Mouse (Mus musculus): ENCODE data around the gene Ppp1r27.

GRCm38 (mm10) chr11:120505661-120506060 is 45.3 kb downstream of the Ppp1r27 start:
- TF ChIP-seq CTCF (IDR thresholded peaks at IDR 0.05; ENCODE audit: low read depth, low read length) (no peak), POLR2A (IDR thresholded peaks at IDR 0.05; ENCODE audit: extremely low read depth, insufficient read depth, low read length) (no peak)
